Mouse (Mus musculus): ENCODE data around the gene Fxyd7. TPM values are rescaled to one million over a fixed set of nuclear protein-coding genes. Genes with fewer than 3 reads are reported as not detected.

Gene Fxyd7
- polyA plus RNA-seq, 1 experiment = 99.7 TPM

DNA sequence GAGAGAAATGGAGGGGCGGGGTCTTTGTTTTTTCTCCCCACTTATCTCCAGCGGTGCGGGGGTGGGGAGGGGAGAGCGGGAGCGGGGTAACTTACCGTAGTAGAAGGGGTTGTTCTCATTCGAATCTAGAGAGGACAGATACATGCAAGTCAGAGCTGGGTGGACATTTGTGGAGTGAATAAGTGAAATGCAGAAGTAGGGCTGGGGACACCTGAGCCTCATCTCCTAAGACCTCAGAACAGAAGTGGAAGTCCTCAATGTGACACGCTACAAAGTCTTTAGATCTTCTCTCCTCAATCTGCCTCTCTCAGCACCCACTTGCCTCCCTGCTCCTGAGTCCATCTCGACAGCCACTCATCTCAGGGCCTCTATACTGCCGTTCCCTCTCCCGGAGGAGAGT is 16.0 kb downstream of the Fxyd7 start:
- no peak for DNase-seq
- H3K27ac ChIP-seq (ENCODE audit: insufficient read depth, low read length) = no peak overlapping the region
- H3K4me3 ChIP-seq (replicated peaks; ENCODE audit: insufficient read depth, low read depth, low read length) = no peak overlapping the region
- 0 out of 2 replicates have a peak, but pooled peaks cover 2% of the 10 kb centered on the region for H3K4me1 ChIP-seq (ENCODE audit: control insufficient read depth, insufficient read depth, low read length)
- WGBS = 80% methylated on average over 11 of the region's 11 CpGs
- no peak for TF ChIP-seq CTCF (IDR thresholded peaks at IDR 0.05; ENCODE audit: borderline replicate concordance, insufficient read depth, low read depth, low read length)
- TF ChIP-seq POLR2A (IDR thresholded peaks at IDR 0.05; ENCODE audit: borderline replicate concordance, insufficient read depth, low read length) = no peak
- no peaks in the 10 kb centered on the region for H3K27me3 ChIP-seq (ENCODE audit: control insufficient read depth, insufficient read depth, low read length)

DNA sequence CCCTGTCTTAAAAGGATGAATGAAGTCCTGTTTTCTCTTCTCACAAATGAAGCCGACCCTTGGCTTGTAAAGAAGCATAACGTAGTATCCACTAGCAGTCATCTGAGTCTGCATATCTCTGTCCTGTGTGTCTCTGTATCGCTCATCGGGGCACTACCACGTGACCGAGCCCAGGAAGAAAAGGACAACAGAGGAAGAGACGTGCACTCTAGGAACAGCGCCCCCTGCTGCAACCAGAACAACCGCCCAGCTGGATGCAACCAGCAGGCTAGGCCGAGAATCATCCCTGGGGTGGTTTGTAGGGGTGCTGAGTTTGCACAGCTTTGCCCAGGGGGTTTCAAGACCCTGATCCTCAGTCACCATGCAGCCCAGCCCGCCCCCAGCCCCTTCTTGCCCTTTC is 16.5 kb downstream of the Fxyd7 start:
- TF ChIP-seq CTCF (IDR thresholded peaks at IDR 0.05; ENCODE audit: borderline replicate concordance, insufficient read depth, low read depth, low read length) = no peak
- no peak for TF ChIP-seq POLR2A (IDR thresholded peaks at IDR 0.05; ENCODE audit: borderline replicate concordance, insufficient read depth, low read length)
- DNase-seq = no peak
- H3K27ac ChIP-seq (ENCODE audit: insufficient read depth, low read length) = no peak overlapping the region
- H3K4me1 ChIP-seq (ENCODE audit: control insufficient read depth, insufficient read depth, low read length) = 0 out of 2 replicates have a peak, but pooled peaks cover 2% of the 10 kb centered on the region
- no peak overlapping the region for H3K4me3 ChIP-seq (replicated peaks; ENCODE audit: insufficient read depth, low read depth, low read length)
- no peaks in the 10 kb centered on the region for H3K27me3 ChIP-seq (ENCODE audit: control insufficient read depth, insufficient read depth, low read length)
- 54% methylated on average over 11 of the region's 11 CpGs for WGBS

DNA sequence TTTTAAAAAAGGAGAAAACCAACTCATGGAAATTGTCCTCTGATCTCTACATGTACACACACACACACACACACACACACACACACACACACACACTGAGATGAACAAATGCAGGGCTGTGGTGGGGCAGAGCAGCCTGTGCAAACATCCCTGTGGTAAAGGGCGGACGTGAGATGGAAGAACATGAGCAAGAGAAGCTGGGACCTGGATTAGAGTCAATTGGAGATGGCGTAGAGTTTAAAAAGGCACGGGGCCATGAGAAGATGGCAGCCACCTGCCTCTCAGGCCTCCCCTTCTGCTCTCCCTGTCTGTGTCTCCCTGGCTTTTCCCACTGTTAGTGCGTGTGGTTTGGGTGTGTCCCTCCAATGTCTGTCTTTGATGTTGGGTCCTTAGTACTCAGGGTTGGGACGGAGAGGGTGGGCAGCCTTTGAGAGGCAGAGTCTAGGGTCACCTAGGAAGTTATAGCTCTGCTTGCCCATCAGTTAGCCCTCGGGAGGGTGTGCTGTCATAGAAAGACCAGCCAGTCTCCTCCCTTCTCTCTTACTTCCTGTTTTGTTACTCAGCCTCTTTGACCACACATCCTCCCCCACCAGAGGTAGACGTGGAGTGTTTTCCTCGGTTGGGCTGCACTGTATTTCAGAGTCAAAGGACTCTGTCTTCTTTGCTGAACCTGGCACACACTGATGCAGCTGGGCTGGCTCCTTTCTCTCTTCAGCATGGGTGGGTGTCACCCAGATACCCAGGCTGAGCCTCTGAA is 17.7 kb downstream of the Fxyd7 start:
- Histone ChIP-seq H3K27ac (ENCODE audit: insufficient read depth, low read length) (no peak overlapping the region), H3K4me1 (ENCODE audit: control insufficient read depth, insufficient read depth, low read length) (0 out of 2 replicates have a peak, but pooled peaks cover 2% of the 10 kb centered on the region), H3K4me3 (replicated peaks; ENCODE audit: insufficient read depth, low read depth, low read length) (no peak overlapping the region), H3K27me3 (ENCODE audit: control insufficient read depth, insufficient read depth, low read length) (no peaks in the 10 kb centered on the region)
- 42% methylated on average over 9 of the region's 9 CpGs for WGBS
- no peak for DNase-seq
- TF ChIP-seq CTCF (IDR thresholded peaks at IDR 0.05; ENCODE audit: borderline replicate concordance, insufficient read depth, low read depth, low read length) (no peak), POLR2A (IDR thresholded peaks at IDR 0.05; ENCODE audit: borderline replicate concordance, insufficient read depth, low read length) (no peak)

DNA sequence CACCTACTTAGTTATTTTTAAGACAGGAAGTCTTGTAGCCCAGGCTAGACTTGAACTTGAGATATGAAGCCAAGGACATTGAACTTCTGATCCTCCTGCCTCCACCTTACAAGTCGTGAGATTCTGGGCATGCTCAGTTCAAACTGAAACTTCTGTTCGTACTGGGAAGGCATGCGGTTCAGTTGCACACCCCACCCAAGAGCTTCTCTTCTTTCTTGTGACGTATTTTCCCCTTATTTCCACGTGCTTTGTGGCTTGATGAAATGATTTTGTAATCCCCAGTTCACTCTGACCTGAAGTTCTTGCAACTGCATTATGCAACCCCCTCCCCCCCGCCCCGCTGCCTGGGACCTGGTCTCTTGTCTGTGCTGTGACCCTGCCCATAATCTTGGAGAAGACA is 19.5 kb downstream of the Fxyd7 start:
- Histone ChIP-seq H3K27ac (ENCODE audit: insufficient read depth, low read length) (no peak overlapping the region), H3K27me3 (ENCODE audit: control insufficient read depth, insufficient read depth, low read length) (no peaks in the 10 kb centered on the region), H3K4me3 (replicated peaks; ENCODE audit: insufficient read depth, low read depth, low read length) (no peak overlapping the region), H3K4me1 (ENCODE audit: control insufficient read depth, insufficient read depth, low read length) (0 out of 2 replicates have a peak, but pooled peaks cover 2% of the 10 kb centered on the region)
- TF ChIP-seq POLR2A (IDR thresholded peaks at IDR 0.05; ENCODE audit: borderline replicate concordance, insufficient read depth, low read length) = no peak
- no peak for TF ChIP-seq CTCF (IDR thresholded peaks at IDR 0.05; ENCODE audit: borderline replicate concordance, insufficient read depth, low read depth, low read length)
- no peak for DNase-seq
- 81% methylated on average over 7 of the region's 7 CpGs for WGBS

DNA sequence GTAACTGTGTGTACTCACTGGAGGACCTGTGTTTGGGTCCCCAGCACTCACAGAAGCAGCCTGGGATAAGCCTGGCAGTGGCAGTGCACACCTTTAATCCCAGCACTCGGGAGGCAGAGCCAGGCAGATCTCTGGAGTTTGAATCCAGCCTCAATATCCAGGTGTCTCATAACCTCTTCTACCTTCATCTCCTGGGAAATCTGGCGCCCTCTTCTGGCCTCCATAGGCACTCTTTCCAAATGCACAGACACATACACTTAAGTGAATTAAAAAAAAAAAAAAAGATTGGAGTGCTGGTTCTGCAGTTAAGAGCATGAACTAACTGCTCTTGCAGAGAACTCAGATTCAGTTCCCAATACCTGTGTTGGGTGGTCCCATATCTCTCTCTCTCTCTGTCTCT is 20.6 kb downstream of the Fxyd7 start:
- no peak overlapping the region for H3K4me3 ChIP-seq (replicated peaks; ENCODE audit: insufficient read depth, low read depth, low read length)
- whole genome bisulfite sequencing = 67% methylated on average over 2 of the region's 2 CpGs
- TF ChIP-seq CTCF (IDR thresholded peaks at IDR 0.05; ENCODE audit: borderline replicate concordance, insufficient read depth, low read depth, low read length) (no peak), POLR2A (IDR thresholded peaks at IDR 0.05; ENCODE audit: borderline replicate concordance, insufficient read depth, low read length) (no peak)
- H3K27ac ChIP-seq (ENCODE audit: insufficient read depth, low read length) = no peak overlapping the region
- no peaks in the 10 kb centered on the region for H3K27me3 ChIP-seq (ENCODE audit: control insufficient read depth, insufficient read depth, low read length)
- H3K4me1 ChIP-seq (ENCODE audit: control insufficient read depth, insufficient read depth, low read length) = 0 out of 2 replicates have a peak, but pooled peaks cover 2% of the 10 kb centered on the region
- DNase-seq = no peak

DNA sequence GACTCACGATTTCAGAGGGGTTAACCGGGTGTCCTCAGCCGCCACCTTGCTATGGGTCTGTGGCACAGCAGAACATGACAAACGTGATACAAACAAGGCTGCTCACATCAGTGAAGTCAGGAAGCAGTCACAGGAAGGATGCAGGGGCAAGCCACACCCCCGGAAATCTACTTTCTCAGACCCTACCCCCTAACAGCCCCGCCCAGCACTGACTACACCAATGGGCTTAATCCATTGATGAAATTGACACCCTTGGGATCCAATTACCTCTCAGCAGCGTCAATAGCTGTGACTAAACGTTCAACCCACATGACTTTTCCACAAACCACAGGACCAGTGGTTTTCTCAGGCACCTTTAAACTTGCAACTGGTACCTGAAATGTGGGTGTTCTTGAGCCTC is 22.7 kb downstream of the Fxyd7 start:
- no peak overlapping the region for H3K27ac ChIP-seq (ENCODE audit: insufficient read depth, low read length)
- H3K27me3 ChIP-seq (ENCODE audit: control insufficient read depth, insufficient read depth, low read length) = no peaks in the 10 kb centered on the region
- no peaks in the 10 kb centered on the region for H3K4me1 ChIP-seq (ENCODE audit: control insufficient read depth, insufficient read depth, low read length)
- DNase-seq = no peak
- TF ChIP-seq POLR2A (IDR thresholded peaks at IDR 0.05; ENCODE audit: borderline replicate concordance, insufficient read depth, low read length) = no peak
- TF ChIP-seq CTCF (IDR thresholded peaks at IDR 0.05; ENCODE audit: borderline replicate concordance, insufficient read depth, low read depth, low read length) = no peak
- H3K4me3 ChIP-seq (replicated peaks; ENCODE audit: insufficient read depth, low read depth, low read length) = no peak overlapping the region
- 78% methylated on average over 8 of the region's 8 CpGs for WGBS

DNA sequence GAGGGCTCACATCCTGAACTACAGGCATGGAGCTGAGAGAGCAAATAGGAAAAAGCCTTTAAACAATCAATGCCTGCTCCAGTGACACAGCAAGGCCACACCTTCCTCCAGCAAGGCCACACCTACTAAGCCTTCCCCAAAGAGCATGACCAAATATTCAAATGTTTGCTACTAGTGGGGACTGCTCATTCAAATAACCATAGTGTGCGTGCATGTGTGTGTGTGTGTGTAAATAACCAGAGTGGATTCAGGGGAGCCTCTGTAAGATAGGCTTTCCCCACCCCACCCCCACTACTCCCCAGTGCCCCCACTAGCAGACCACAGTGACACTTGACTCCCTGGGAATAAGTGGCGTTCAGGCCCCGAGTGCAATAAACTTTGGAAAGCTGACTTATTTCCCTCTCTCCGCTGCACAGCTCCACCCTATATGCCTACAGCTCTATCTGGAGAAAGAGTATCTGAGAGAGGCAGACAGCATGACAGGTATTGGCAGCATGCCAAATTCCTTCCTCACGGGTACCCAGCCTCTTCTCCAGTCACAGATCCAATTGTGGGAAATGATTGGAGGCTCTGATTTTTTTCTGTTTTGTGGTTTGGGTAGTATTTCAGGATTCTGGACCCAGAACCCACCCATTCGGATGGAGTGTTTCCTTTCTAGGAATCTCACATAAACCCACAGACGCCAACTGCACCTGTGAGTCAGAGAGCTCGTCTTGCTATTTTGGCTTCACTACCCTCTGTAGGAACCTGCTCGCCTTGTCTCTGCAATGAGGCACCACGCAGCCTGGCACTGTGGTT is 34.0 kb downstream of the Fxyd7 start:
- TF ChIP-seq CTCF (IDR thresholded peaks at IDR 0.05; ENCODE audit: borderline replicate concordance, insufficient read depth, low read depth, low read length) = no peak
- TF ChIP-seq POLR2A (IDR thresholded peaks at IDR 0.05; ENCODE audit: borderline replicate concordance, insufficient read depth, low read length) = no peak
- peak in 1 of 2 experiments; percentile 13 for DNase-seq
- H3K27ac ChIP-seq (ENCODE audit: insufficient read depth, low read length) = no peak overlapping the region
- H3K27me3 ChIP-seq (ENCODE audit: control insufficient read depth, insufficient read depth, low read length) = no peaks in the 10 kb centered on the region
- 28% methylated on average over 10 of the region's 10 CpGs for WGBS
- H3K4me1 ChIP-seq (ENCODE audit: control insufficient read depth, insufficient read depth, low read length) = no peaks in the 10 kb centered on the region
- H3K4me3 ChIP-seq (replicated peaks; ENCODE audit: insufficient read depth, low read depth, low read length) = no peak overlapping the region

All from cerebellum, adult 2 months (tissue).